Mouse (Mus musculus) kidney, embryonic 16.5 days (tissue): Measurements from ENCODE around the gene Pptc7. TPM values are rescaled to one million over a fixed set of nuclear protein-coding genes. Genes with fewer than 3 reads are reported as not detected.

Source experiments
- ATAC-seq: fragments of 200-750 bp; cut with Nextera tagmentation; 2 replicates; pipeline ENCODE4 v1.8.0; 2017; ENCODE audit warnings: moderate TSS enrichment; ENCODE audit not compliant: low FRiP score, low TSS enrichment
- H3K27ac ChIP-seq: fragments of 300-500 bp; sonication (generic); 2 replicates; pipeline ENCODE4 v1.5.1; 2014; ENCODE audit warnings: low read length
- H3K27me3 ChIP-seq: fragments of 300-500 bp; sonication (generic); 2 replicates; pipeline ENCODE4 v1.6.1; 2014; ENCODE audit warnings: low read length, control low read depth, mixed read lengths; ENCODE audit not compliant: insufficient read depth
- H3K36me3 ChIP-seq: fragments of 300-500 bp; sonication (generic); 2 replicates; pipeline ENCODE4 v1.6.1; 2014; ENCODE audit warnings: low read length, control low read depth, mixed read lengths; ENCODE audit not compliant: insufficient read depth
- H3K4me1 ChIP-seq: fragments of 300-500 bp; sonication (generic); 2 replicates; pipeline ENCODE4 v1.6.1; 2014; ENCODE audit warnings: low read length, control low read depth, mixed read lengths; ENCODE audit not compliant: insufficient read depth
- H3K4me2 ChIP-seq: fragments of 300-500 bp; sonication (generic); replicated peaks from 2 replicates; pipeline ENCODE4 v1.6.1; 2014; ENCODE audit warnings: low read depth, low read length
- H3K4me3 ChIP-seq: fragments of 300-500 bp; sonication (generic); 2 replicates; pipeline ENCODE4 v1.5.1; 2014; ENCODE audit warnings: mild to moderate bottlenecking, low read length
- H3K9ac ChIP-seq: fragments of 300-500 bp; sonication (generic); replicated peaks from 2 replicates; pipeline ENCODE4 v1.6.1; 2014; ENCODE audit warnings: low read length
- H3K9me3 ChIP-seq: fragments of 300-500 bp; sonication (generic); 2 replicates; pipeline ENCODE4 v1.6.1; 2016; ENCODE audit warnings: low read length, control low read depth
- WGBS: fragments of 180-500 bp; shearing (Covaris S2); extraction: QIAGEN DNeasy Blood & Tissue Kit; methylation state at CpG from one replicate; pipeline ENCODE4 v1.1.7; 2014; 5-methylcytosine and 5-hydroxymethylcytosine counted together
- polyA plus RNA-seq: library from polyadenylated mRNA; unstranded; fragments of >200 nt; fragmentation: Nextera tagmentation; extraction: Ambion mirVana; gene quantifications from 2 replicates; pipeline ENCODE4 v1.2.1, GENCODE M21; 2015

The Pptc7 gene
- 8.6 TPM in 2 replicates for polyA plus RNA-seq

DNA sequence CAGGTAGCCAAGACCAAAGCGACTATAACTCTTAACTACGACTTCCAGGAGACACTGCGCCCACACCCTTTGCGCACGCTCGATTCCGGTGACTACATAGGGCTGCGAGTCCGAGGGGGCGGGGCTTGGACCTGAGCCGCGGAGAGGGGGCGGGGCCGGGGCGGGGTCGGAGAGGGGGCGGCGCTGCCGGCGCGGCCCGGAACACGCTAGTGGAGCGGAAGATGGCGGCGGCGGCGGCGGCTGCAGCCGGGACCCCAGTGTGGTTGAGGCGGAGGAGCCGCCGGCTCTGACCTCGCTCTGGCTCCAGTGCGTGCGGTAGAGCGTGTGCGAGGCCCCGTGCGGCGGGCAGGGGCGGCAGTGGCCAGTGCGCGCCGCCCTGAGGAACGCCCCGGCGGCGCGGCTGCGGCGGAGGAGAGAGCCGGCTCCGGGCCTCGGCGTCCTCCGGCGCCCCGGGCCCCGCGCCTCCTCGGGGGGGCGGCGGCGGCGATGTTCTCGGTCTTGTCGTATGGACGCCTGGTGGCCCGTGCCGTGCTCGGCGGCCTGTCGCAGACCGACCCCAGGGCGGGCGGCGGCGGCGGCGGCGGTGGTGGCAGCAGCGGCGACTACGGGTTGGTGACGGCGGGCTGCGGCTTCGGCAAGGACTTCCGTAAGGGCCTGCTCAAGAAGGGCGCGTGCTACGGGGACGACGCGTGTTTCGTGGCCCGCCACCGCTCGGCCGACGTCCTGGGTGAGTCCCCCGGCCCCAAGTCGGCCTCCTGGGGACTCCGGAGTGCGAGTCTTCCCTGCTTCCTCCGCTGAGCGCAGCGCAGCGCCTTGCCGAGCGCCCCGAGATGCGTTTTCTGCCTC is at the start of gene Pptc7:
Pptc7 (plus strand) TSS at position 183 of the 846 bp plus-strand sequence.
- peak within 1 kb of the TSS; percentile 98 for H3K4me2 ChIP-seq
- H3K9ac ChIP-seq: peak within 1 kb of the TSS; percentile 91
- ATAC-seq: peak; percentile 94
- H3K27ac ChIP-seq: peak within 1 kb of the TSS; percentile 68
- peaks cover 34% of the 10 kb centered on the region for H3K4me1 ChIP-seq
- H3K27me3 ChIP-seq: no peaks in the 10 kb centered on the region
- under 1% methylated on average over 86 of the region's 114 CpGs for WGBS
- H3K4me3 ChIP-seq: peak within 1 kb of the TSS; percentile 92
- H3K9me3 ChIP-seq: no peaks in the 10 kb centered on the region
- H3K36me3 ChIP-seq: 0 out of 2 replicates have a peak, but pooled peaks cover 6% of the 10 kb centered on the region

DNA sequence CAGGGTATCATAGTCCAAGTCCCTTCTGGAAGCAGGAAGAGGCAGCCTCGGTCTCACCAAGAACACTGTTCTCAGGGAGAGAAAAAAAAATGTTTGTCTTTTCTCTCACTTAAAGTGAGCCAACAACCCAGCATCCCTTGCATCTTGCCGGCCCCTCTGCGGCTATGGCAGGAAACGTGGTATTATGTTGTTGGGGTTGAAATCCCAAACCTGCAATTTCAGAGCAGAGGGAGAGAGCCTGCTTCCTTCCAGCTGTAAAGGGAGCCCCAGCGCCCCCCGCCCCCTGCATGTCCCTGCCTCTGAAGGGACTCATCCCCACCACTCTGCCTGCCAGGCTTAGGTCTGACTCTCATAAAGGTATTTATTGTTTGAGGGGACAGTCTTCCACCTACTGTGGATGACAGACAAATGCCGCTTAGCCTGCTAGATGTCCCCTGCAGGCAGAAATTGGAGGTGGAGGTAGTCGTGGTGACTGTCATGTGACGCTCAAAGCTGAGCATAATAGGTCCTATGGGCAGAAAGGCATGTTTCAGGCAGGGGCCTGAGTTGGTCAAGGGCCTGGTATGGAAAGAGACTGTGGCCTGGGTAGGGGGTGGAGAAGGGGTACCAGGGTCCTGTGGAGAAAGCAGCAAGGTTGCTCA is 48.8 kb upstream of the Pptc7 start:
- H3K27me3 ChIP-seq: no peaks in the 10 kb centered on the region
- no peak for ATAC-seq
- no peak overlapping the region for H3K4me2 ChIP-seq
- no peaks in the 10 kb centered on the region; the same call in 1 of the 2 replicates for H3K4me1 ChIP-seq
- H3K9me3 ChIP-seq: no peaks in the 10 kb centered on the region
- no peak overlapping the region for H3K4me3 ChIP-seq
- H3K36me3 ChIP-seq: peaks cover 8% of the 10 kb centered on the region
- no peak overlapping the region for H3K9ac ChIP-seq
- WGBS: 49% methylated on average over 9 of the region's 9 CpGs
- no peak overlapping the region for H3K27ac ChIP-seq

DNA sequence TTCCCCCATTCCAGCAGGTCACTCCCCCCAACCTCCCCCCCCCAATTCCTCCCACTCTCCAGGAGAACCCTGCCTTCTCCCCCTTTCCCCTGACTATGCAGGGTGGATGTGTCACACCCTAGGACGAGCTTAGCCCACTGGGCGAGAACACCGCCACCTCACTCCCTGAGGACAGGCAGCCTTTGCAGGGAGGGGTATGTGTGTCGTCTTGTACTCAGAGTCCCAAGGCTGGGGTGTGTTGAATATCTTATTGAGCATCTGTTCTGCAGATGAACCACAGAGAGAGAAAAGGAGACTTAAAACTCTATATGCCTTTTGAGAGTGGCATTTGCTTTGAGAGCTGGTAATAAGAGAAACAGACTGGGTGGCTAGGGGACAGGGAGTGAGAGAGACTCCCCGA is 47.0 kb upstream of the Pptc7 start:
- H3K9ac ChIP-seq: no peak overlapping the region
- H3K4me3 ChIP-seq: no peak overlapping the region
- H3K27ac ChIP-seq: no peak overlapping the region
- no peak overlapping the region for H3K4me2 ChIP-seq
- no peaks in the 10 kb centered on the region; the same call in 1 of the 2 replicates for H3K4me1 ChIP-seq
- peaks cover 17% of the 10 kb centered on the region for H3K36me3 ChIP-seq
- H3K9me3 ChIP-seq: no peaks in the 10 kb centered on the region
- no peak for ATAC-seq
- 67% methylated on average over 5 of the region's 5 CpGs for WGBS
- no peaks in the 10 kb centered on the region for H3K27me3 ChIP-seq

DNA sequence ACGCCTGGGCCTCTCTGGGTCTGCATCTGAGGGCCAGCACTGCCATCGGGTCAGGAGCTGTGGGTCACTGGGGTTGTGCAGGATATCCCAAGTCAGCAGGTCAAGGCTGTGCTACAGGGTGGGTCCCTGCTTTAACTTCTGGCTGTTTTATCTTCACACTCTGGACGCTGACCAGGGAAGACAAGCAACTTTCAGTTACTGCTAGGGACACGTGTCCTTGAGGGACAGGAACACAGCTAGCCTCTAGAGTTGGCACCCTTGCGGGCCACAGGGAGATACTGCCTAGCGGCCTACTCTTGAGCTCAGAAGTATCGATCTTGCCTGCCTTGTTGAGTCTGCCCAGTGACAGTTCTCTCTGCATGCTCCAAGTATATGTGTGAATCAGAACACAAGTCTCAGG is 44.5 kb upstream of the Pptc7 start:
- no peak overlapping the region for H3K4me3 ChIP-seq
- no peaks in the 10 kb centered on the region for H3K4me1 ChIP-seq
- no peak overlapping the region for H3K9ac ChIP-seq
- H3K4me2 ChIP-seq: no peak overlapping the region
- ATAC-seq: no peak
- peaks cover 17% of the 10 kb centered on the region for H3K36me3 ChIP-seq
- H3K27me3 ChIP-seq: no peaks in the 10 kb centered on the region
- no peak overlapping the region for H3K27ac ChIP-seq
- H3K9me3 ChIP-seq: no peaks in the 10 kb centered on the region
- WGBS: 81% methylated on average over 7 of the region's 7 CpGs

DNA sequence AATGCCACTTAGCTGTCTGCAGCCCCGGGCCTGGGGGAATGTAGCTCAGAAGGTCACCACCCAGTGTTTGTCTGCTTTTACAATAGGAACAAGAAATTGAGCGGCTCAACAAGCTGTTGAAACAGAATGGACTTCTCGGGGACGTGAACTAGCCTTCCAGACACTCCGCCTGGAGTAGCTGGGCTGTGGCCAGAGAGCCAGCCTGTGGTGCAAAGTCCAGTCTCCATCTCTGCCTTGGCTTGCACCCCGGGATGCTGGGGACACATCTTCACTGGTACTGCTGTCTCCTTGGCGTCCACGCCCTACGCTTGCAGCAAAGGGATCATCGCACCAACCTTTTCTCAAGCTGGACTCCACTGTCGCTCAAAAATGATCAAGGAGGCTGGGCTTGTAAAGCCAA is 43.6 kb upstream of the Pptc7 start:
- 91% methylated on average over 11 of the region's 11 CpGs for WGBS
- H3K4me3 ChIP-seq: no peak overlapping the region
- H3K4me1 ChIP-seq: no peaks in the 10 kb centered on the region
- no peak overlapping the region for H3K9ac ChIP-seq
- no peak for ATAC-seq
- no peaks in the 10 kb centered on the region for H3K9me3 ChIP-seq
- no peaks in the 10 kb centered on the region for H3K27me3 ChIP-seq
- no peak overlapping the region for H3K27ac ChIP-seq
- peaks cover 17% of the 10 kb centered on the region for H3K36me3 ChIP-seq
- H3K4me2 ChIP-seq: no peak overlapping the region

DNA sequence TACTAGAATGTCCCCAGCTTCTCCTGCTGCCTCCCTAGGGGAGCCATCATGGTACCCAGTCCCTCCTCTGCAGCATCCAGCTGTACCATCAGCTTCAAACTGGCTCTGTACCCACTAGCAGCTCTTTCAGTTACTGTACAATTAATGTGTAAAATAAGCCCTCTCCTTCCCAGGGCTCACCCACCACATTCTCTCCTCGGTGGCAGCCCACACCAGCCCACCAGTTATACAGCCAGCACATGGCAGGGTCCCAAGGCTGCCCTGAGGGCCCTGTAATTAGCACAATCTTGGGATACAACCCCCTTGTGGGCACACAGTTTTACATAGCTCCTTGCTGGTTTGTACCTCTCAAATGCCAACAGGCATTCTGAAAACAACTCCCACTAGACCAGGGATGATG is 43.2 kb upstream of the Pptc7 start:
- H3K9me3 ChIP-seq: no peaks in the 10 kb centered on the region
- no peak for ATAC-seq
- no peak overlapping the region for H3K9ac ChIP-seq
- peaks cover 17% of the 10 kb centered on the region for H3K36me3 ChIP-seq
- no peaks in the 10 kb centered on the region for H3K27me3 ChIP-seq
- H3K4me3 ChIP-seq: no peak overlapping the region
- no peak overlapping the region for H3K27ac ChIP-seq
- H3K4me2 ChIP-seq: no peak overlapping the region
- WGBS: 69% methylated on average over 1 of the region's 1 CpGs
- no peaks in the 10 kb centered on the region for H3K4me1 ChIP-seq

DNA sequence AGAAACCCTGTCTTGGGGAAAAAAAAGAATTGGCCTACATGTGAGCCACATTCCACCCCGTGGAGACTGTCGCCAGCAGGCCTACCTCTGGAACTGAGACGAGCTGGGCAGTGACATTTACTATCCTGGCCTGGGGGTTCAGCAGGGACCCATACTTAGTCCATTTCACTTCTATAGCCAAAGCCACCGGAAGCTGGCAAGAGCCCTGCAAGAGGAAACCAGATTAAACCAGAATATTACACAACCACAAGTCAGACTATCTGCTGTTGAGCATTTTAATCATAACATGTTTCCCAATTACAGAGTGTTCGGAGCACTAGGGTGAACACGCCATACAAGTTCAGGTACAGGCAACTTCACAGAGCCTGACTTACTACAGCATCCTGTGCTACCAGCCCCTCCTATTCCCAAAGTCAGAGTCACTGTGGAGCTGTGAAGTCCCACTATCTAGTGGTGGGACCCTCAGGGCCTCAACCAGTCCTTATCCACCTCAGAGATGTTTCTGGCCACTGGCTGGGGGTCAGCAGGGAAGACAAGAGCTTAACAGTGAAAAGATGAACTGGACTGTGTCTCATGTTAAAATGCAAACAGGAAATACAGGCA is 41.5 kb upstream of the Pptc7 start:
- Histone ChIP-seq H3K9me3 (no peaks in the 10 kb centered on the region), H3K27me3 (no peaks in the 10 kb centered on the region), H3K4me1 (no peaks in the 10 kb centered on the region), H3K27ac (no peak overlapping the region), H3K4me3 (no peak overlapping the region), H3K36me3 (peaks cover 17% of the 10 kb centered on the region), H3K4me2 (no peak overlapping the region), H3K9ac (no peak overlapping the region)
- no peak for ATAC-seq
- WGBS: 85% methylated on average over 6 of the region's 6 CpGs

DNA sequence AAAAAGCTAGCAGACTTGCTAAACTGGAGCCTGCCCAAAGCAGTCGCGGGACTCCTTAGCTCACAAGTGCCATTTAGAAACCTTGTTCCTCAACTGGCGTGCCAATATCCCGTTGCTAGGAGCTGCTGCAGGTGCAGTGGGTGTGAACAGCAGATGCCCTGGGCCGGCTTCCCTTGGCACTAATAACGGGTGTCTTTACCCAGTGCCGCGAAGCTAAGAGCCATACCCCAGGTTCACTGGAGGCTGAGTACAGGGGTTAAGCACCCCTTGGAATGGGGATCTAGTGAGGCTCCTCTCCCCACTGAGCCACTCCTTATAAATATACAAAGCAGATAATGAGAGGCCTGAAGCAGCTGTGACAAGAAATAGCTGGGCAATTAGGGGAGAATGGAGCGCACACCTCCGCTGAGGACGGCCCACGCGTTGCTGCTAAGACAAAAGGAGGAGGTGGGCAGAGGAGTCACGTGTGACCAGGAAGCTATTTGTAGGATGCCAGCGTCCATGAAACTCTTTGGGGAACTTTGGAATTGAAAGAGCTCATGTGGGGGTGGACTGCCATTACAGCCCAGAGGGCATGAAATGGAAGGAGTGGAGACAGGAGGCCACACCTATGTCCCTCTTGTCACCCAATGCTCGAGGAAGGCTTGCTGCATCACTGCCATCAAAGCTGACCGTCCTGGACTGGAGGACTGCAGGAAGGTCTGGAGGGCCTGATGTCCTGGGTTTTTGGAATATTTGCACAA is 40.2 kb upstream of the Pptc7 start:
- H3K4me1 ChIP-seq: no peaks in the 10 kb centered on the region
- H3K4me3 ChIP-seq: no peak overlapping the region
- H3K27me3 ChIP-seq: no peaks in the 10 kb centered on the region
- no peak overlapping the region for H3K27ac ChIP-seq
- WGBS: 82% methylated on average over 17 of the region's 17 CpGs
- ATAC-seq: no peak
- H3K9ac ChIP-seq: no peak overlapping the region
- H3K4me2 ChIP-seq: no peak overlapping the region
- H3K9me3 ChIP-seq: no peaks in the 10 kb centered on the region
- H3K36me3 ChIP-seq: peaks cover 21% of the 10 kb centered on the region

DNA sequence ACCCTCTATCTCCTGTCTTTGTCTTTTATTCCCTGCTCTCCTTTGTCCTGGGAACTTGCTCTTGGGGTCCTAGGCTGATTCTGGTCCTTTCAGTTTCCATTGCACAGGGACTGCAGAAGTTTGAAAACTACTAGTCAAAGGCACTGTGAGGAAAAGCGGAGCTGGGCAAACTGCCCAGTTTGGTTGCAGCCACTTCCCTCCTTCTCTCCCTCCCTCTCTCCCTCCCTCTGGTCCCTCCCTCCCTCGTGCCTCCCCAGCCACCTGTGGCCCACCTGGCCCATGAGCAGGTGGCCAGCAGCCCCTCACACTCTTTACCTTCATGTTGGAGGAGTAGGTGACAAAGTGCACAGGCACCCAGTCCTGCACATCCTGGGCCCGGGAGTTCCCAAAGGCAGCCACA is 39.0 kb upstream of the Pptc7 start:
- no peak for ATAC-seq
- no peak overlapping the region for H3K27ac ChIP-seq
- H3K4me1 ChIP-seq: no peaks in the 10 kb centered on the region
- no peaks in the 10 kb centered on the region for H3K9me3 ChIP-seq
- H3K4me2 ChIP-seq: no peak overlapping the region
- H3K4me3 ChIP-seq: no peak overlapping the region
- H3K9ac ChIP-seq: no peak overlapping the region
- WGBS: 67% methylated on average over 3 of the region's 3 CpGs
- H3K36me3 ChIP-seq: peaks cover 18% of the 10 kb centered on the region
- H3K27me3 ChIP-seq: no peaks in the 10 kb centered on the region
